Mouse (Mus musculus) CH12.LX (cell line): ENCODE data around the gene Fancc. TPM values are rescaled to one million over a fixed set of nuclear protein-coding genes. Genes with fewer than 3 reads are reported as not detected.

Experiments
- DNase-seq: peaks from one replicate; pipeline ENCODE4 v3.0.0-alpha.2; 2013; ENCODE audit errors: extremely low read depth
- H3K27ac ChIP-seq: 2 replicates; pipeline ENCODE4 v1.5.1; 2012; ENCODE audit warnings: low read depth, mild to moderate bottlenecking, control low read depth, moderate library complexity; ENCODE audit not compliant: insufficient read depth
- H3K27me3 ChIP-seq: replicated peaks from 2 replicates; pipeline ENCODE3; 2012; ENCODE audit warnings: inconsistent platforms
- H3K36me3 ChIP-seq, 2 experiments: replicated peaks in 1 of 2; 2 replicates each; pipeline versions ENCODE3 to v1.6.1; 2012; ENCODE audit warnings: inconsistent platforms in 1 of 2, low read length in 1 of 2, mild to moderate bottlenecking in 1 of 2, mixed read lengths in 1 of 2, moderate library complexity in 1 of 2; ENCODE audit not compliant: control insufficient read depth in 1 of 2, insufficient read depth in 1 of 2
- H3K4me1 ChIP-seq, 2 experiments: 2 replicates each; pipeline ENCODE4 v1.6.1; 2012; ENCODE audit warnings: inconsistent platforms in 1 of 2, moderate library complexity in 1 of 2; ENCODE audit not compliant: insufficient read depth in 2 of 2, control insufficient read depth in 1 of 2
- H3K4me2 ChIP-seq: 2 replicates; pipeline ENCODE4 v1.6.1; 2012; ENCODE audit warnings: low read depth, mild to moderate bottlenecking, control low read depth; ENCODE audit not compliant: poor library complexity, insufficient read depth, severe bottlenecking
- H3K4me3 ChIP-seq, 3 experiments: fragments of 150-350 bp in 1 of 3; sonication (generic) in 1 of 3; replicated peaks in 1 of 3; 2 replicates each; pipeline versions ENCODE3 to v1.5.1; 2011 to 2012; ENCODE audit warnings: low read depth in 2 of 3, low read length in 2 of 3, mild to moderate bottlenecking in 2 of 3, moderate library complexity in 2 of 3, control low read depth in 1 of 3, improper control_type of control experiment in 1 of 3, inconsistent platforms in 1 of 3, mixed read lengths in 1 of 3; ENCODE audit not compliant: poor library complexity in 1 of 3
- H3K79me2 ChIP-seq: replicated peaks from 2 replicates; pipeline ENCODE4 v1.6.1; 2012; ENCODE audit warnings: mild to moderate bottlenecking, moderate library complexity; ENCODE audit not compliant: control insufficient read depth, poor library complexity, insufficient read depth, severe bottlenecking; ENCODE audit errors: extremely low read depth
- H3K9ac ChIP-seq: 2 replicates; pipeline ENCODE4 v1.6.1; 2012; ENCODE audit warnings: low read depth, mild to moderate bottlenecking, control low read depth, moderate library complexity; ENCODE audit not compliant: insufficient read depth
- H3K9me3 ChIP-seq: replicated peaks from 2 replicates; pipeline ENCODE3; 2012; ENCODE audit warnings: low read length, inconsistent platforms, mixed read lengths
- EP300 ChIP-seq: IDR thresholded peaks from 2 replicates; pipeline ENCODE4 v1.6.1; 2011; ENCODE audit warnings: low read length, improper control_type of control experiment
- JUND ChIP-seq: conservative IDR thresholded peaks from 2 replicates; pipeline ENCODE4 v1.6.1; 2011; ENCODE audit warnings: low read depth, low read length, improper control_type of control experiment
- MAFK ChIP-seq: IDR thresholded peaks from 2 replicates; pipeline ENCODE4 v1.6.1; 2011; ENCODE audit warnings: low read length, improper control_type of control experiment; ENCODE audit not compliant: insufficient replicate concordance
- MAX ChIP-seq: IDR thresholded peaks from 2 replicates; pipeline ENCODE4 v1.6.1; 2011; ENCODE audit warnings: low read length, improper control_type of control experiment
- MXI1 ChIP-seq: IDR thresholded peaks from 2 replicates; pipeline ENCODE4 v1.6.1; 2011; ENCODE audit warnings: mild to moderate bottlenecking, low read depth, low read length, improper control_type of control experiment
- NELFE ChIP-seq: IDR thresholded peaks from 2 replicates; pipeline ENCODE4 v1.6.1; 2011; ENCODE audit warnings: low read depth, low read length, improper control_type of control experiment
- POLR2AphosphoS2 ChIP-seq: IDR thresholded peaks from 2 replicates; pipeline ENCODE4 v1.6.1; 2011; ENCODE audit warnings: low read depth, low read length, improper control_type of control experiment
- RAD21 ChIP-seq: IDR thresholded peaks from 2 replicates; pipeline ENCODE4 v1.6.1; 2011; ENCODE audit warnings: low read depth, mild to moderate bottlenecking, low read length, improper control_type of control experiment, moderate library complexity
- ZKSCAN1 ChIP-seq: IDR thresholded peaks from 2 replicates; pipeline ENCODE4 v1.6.1; 2012; ENCODE audit warnings: low read depth, inconsistent platforms, low read length, improper control_type of control experiment, borderline replicate concordance
- ZMIZ1 ChIP-seq: IDR thresholded peaks from 2 replicates; pipeline ENCODE4 v1.6.1; 2012; ENCODE audit warnings: low read depth, mild to moderate bottlenecking, inconsistent platforms, low read length, improper control_type of control experiment
- dilution Hi-C: fragments of 300-500 bp; cut with MboI; formaldehyde crosslinking; loops from 2 replicates; pipeline ENCODE4 v1.14.3; 2020; ENCODE audit warnings: low sequenced_read_pairs; ENCODE audit not compliant: extremely low pct_unique_long_range_greater_than_20kb, extremely low pct_ligation_motif_present
- in situ Hi-C: fragments of 300-500 bp; cut with MboI; formaldehyde crosslinking; loops from 3 replicates; pipeline ENCODE4 v1.14.3; 2019; ENCODE audit warnings: low sequenced_read_pairs, low pct_ligation_motif_present, low pct_unique_long_range_greater_than_20kb, mixed read lengths
- polyA plus RNA-seq: library from polyadenylated mRNA; unstranded; fragments of >175 nt; gene quantifications from 2 replicates; pipeline ENCODE4 v1.2.1, GENCODE M21; 2012; ENCODE audit warnings: low read depth; ENCODE audit not compliant: insufficient read length
- total RNA-seq, 2 experiments: library from RNA; depleted of rRNA; stranded (reverse); fragments of 300-350 nt in 1 of 2; fragments of >200 nt in 1 of 2; gene quantifications; 2 replicates each; pipeline ENCODE4 v1.2.3; 2012 to 2014

Fancc gene
- total and polyA plus RNA-seq, 3 experiments = 8.2 to 12.4 (median 8.7) TPM

GRCm38 (mm10) chr13:63243586-63243985 lies 253.5 kb downstream of the Fancc start:
- Histone ChIP-seq H3K27ac (no peak overlapping the region), H3K36me3 (peaks cover 0 to 33% of the 10 kb centered on the region in 2 experiments), H3K27me3 (no peaks in the 10 kb centered on the region), H3K4me2 (no peak overlapping the region), H3K4me3 (no peak overlapping the region), H3K79me2 (peaks cover 2% of the 10 kb centered on the region), H3K9ac (no peak overlapping the region), H3K4me1 (peaks cover 20 to 58% of the 10 kb centered on the region in 2 experiments), H3K9me3 (no peaks in the 10 kb centered on the region)
- TF ChIP-seq MAX (no peak), ZKSCAN1 (no peak), MAFK (no peak), NELFE (no peak), ZMIZ1 (no peak)
- in situ Hi-C loops (loop anchor here (5.0 kb wide), 1 partner anchor 56 kb away; no protein-coding TSS in a partner anchor), dilution Hi-C loops (no loop called here)
- DNase-seq = no peak

GRCm38 (mm10) chr13:63242401-63243192 lies 254.5 kb downstream of the Fancc start:
- Histone ChIP-seq H3K4me2 (no peak overlapping the region), H3K4me1 (peaks cover 16 to 48% of the 10 kb centered on the region in 2 experiments), H3K79me2 (peaks cover 2% of the 10 kb centered on the region), H3K9me3 (no peaks in the 10 kb centered on the region), H3K27ac (no peak overlapping the region), H3K4me3 (no peak overlapping the region), H3K27me3 (no peaks in the 10 kb centered on the region), H3K36me3 (peaks cover 0 to 31% of the 10 kb centered on the region in 2 experiments), H3K9ac (no peak overlapping the region)
- no peak for DNase-seq
- in situ Hi-C loops = loop anchor here (5.0 kb wide), 1 partner anchor 55 kb away; no protein-coding TSS in a partner anchor
- dilution Hi-C loops = no loop called here
- TF ChIP-seq MXI1 (no peak), RAD21 (no peak), ZMIZ1 (no peak)

DNA sequence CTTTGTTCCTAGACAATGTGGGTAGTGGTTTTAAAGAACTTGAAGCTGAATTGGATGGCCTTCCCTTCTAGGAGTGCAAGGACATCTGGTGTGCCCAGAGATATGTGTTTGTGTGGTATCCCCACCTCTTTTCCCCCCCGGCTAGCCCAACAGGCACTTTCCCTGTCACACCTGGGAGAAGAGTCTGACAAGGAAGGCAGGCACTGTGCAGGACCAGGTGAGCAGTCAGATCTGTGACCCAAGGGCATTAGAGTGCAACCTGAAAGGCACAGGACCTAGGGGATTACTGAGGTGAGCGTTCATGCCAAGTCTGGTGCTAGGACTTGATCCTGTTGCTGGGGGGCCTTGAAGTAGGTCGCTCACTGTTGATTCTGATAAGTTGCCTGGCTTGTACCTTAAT lies 255.4 kb downstream of the Fancc start:
- dilution Hi-C loops (no loop called here), in situ Hi-C loops (loop anchor here (5.0 kb wide), 1 partner anchor 54 kb away; no protein-coding TSS in a partner anchor)
- TF ChIP-seq POLR2AphosphoS2 = no peak
- TF ChIP-seq EP300 = no peak
- TF ChIP-seq JUND = no peak
- H3K27ac ChIP-seq = no peak overlapping the region
- H3K4me3 ChIP-seq = no peak overlapping the region
- DNase-seq = no peak
- H3K4me2 ChIP-seq = no peak overlapping the region
- peaks cover 15 to 39% of the 10 kb centered on the region in 2 experiments for H3K4me1 ChIP-seq
- H3K36me3 ChIP-seq = peaks cover 0 to 30% of the 10 kb centered on the region in 2 experiments
- H3K27me3 ChIP-seq = no peaks in the 10 kb centered on the region
- no peak overlapping the region for H3K9ac ChIP-seq
- H3K9me3 ChIP-seq = no peaks in the 10 kb centered on the region
- peaks cover 1% of the 10 kb centered on the region; the same call in 1 of the 2 replicates for H3K79me2 ChIP-seq
